Mouse (Mus musculus) myocyte (in vitro differentiated cells): ENCODE measurements around the gene Col4a4.

Experiments used
- CEBPB ChIP-seq: IDR thresholded peaks from 2 replicates; pipeline ENCODE4 v1.6.1; 2011; ENCODE audit warnings: mild to moderate bottlenecking, moderate library complexity; ENCODE audit not compliant: poor library complexity, insufficient read depth, severe bottlenecking
- E2F4 ChIP-seq: IDR thresholded peaks from one replicate; pipeline ENCODE4 v1.6.1; 2011; ENCODE audit warnings: mild to moderate bottlenecking, control low read depth, moderate library complexity; ENCODE audit not compliant: insufficient read depth
- MAX ChIP-seq: IDR thresholded peaks from one replicate; pipeline ENCODE4 v1.6.1; 2011; ENCODE audit warnings: low read depth, mild to moderate bottlenecking, control low read depth
- MYOD1 ChIP-seq, 3 experiments: IDR thresholded peaks; one replicate each; pipeline ENCODE4 v1.6.1; 2011; ENCODE audit warnings: control low read depth in 2 of 3, low read depth in 2 of 3, mild to moderate bottlenecking in 2 of 3, moderate library complexity in 1 of 3; ENCODE audit not compliant: insufficient read length in 2 of 3, control insufficient read depth in 1 of 3
- POLR2A ChIP-seq: IDR thresholded peaks from one replicate; pipeline ENCODE4 v1.6.1; 2011; ENCODE audit warnings: low read depth, mild to moderate bottlenecking, control low read depth, moderate library complexity; ENCODE audit not compliant: insufficient read length
- POLR2AphosphoS2 ChIP-seq: IDR thresholded peaks from one replicate; pipeline ENCODE4 v1.6.1; 2011; ENCODE audit warnings: low read depth, control low read depth; ENCODE audit not compliant: insufficient read length
- TCF12 ChIP-seq: IDR thresholded peaks from one replicate; pipeline ENCODE4 v1.6.1; 2011; ENCODE audit warnings: mild to moderate bottlenecking, control low read depth; ENCODE audit not compliant: poor library complexity, insufficient read depth, severe bottlenecking
- TCF3 ChIP-seq: IDR thresholded peaks from one replicate; pipeline ENCODE4 v1.6.1; 2011; ENCODE audit warnings: low read depth, control low read depth; ENCODE audit not compliant: insufficient read length
- USF1 ChIP-seq: IDR thresholded peaks from one replicate; pipeline ENCODE4 v1.6.1; 2011; ENCODE audit warnings: low read depth, mild to moderate bottlenecking, control low read depth, moderate library complexity

DNA sequence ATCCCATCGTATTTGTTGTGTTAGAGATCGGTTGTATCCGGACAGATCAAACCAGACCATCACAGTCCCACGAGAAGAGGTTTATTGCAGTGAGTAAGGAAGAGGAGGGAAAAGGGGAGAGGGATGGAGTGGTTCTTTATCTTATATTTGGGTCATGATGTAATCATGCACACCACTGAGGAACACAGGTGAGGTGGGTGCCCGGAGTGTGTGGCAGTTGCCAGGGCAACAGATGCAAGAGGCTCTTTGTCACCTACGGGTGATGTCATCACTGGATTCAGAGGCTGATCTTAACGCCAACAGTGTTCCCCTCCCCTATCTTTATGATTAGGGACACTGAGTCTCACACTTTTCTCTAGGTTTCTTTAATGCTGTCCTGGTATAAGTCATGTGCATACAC, 18.7 kb upstream of the Col4a4 start:
- no peak for TF ChIP-seq POLR2A
- TF ChIP-seq E2F4 = no peak
- TF ChIP-seq TCF12 = no peak
- no peak for TF ChIP-seq POLR2AphosphoS2
- TF ChIP-seq CEBPB = no peak
- no peak for TF ChIP-seq TCF3
- TF ChIP-seq MYOD1 (IDR thresholded peaks at IDR 0.05; ENCODE audit: control insufficient read depth in 1 of 3, insufficient read length in 2 of 3, low read depth in 2 of 3) = no peak
- TF ChIP-seq USF1 = no peak
- TF ChIP-seq MAX = no peak
